Mouse (Mus musculus) liver, embryonic 13.5 days (tissue): ENCODE data around the gene Nat8f6. TPM values are rescaled to one million over a fixed set of nuclear protein-coding genes. Genes with fewer than 3 reads are reported as not detected.
"Not testable (repeated sequence)": the region's sequence is repeated elsewhere in the genome, so short reads cannot be mapped to it uniquely, and the experiment has no call there.

ENCODE experiments used
- ATAC-seq: fragments of 200-750 bp; cut with Nextera tagmentation; 2 replicates; pipeline ENCODE4 v1.8.0; 2017; ENCODE audit warnings: low read depth, mild to moderate bottlenecking, moderate number of reproducible peaks, moderate library complexity
- DNase-seq: peaks from one replicate; pipeline ENCODE4 v3.0.0; 2022
- H3K27ac ChIP-seq: fragments of 300-500 bp; sonication (generic); 2 replicates; pipeline ENCODE4 v1.5.1; 2015; ENCODE audit warnings: moderate library complexity, mild to moderate bottlenecking, inconsistent platforms
- H3K27me3 ChIP-seq: fragments of 300-500 bp; sonication (generic); 2 replicates; pipeline ENCODE4 v1.6.1; 2015; ENCODE audit warnings: mild to moderate bottlenecking, inconsistent platforms
- H3K36me3 ChIP-seq: fragments of 300-500 bp; sonication (generic); 2 replicates; pipeline ENCODE4 v1.6.1; 2015; ENCODE audit warnings: mild to moderate bottlenecking, inconsistent platforms
- H3K4me1 ChIP-seq: fragments of 300-500 bp; sonication (generic); replicated peaks from 2 replicates; pipeline ENCODE4 v1.6.1; 2015; ENCODE audit warnings: inconsistent platforms
- H3K4me2 ChIP-seq: fragments of 300-500 bp; sonication (generic); 2 replicates; pipeline ENCODE4 v1.6.1; 2015; ENCODE audit warnings: inconsistent platforms, mild to moderate bottlenecking, moderate library complexity
- H3K4me3 ChIP-seq: fragments of 300-500 bp; sonication (generic); replicated peaks from 2 replicates; pipeline ENCODE4 v1.5.1; 2015; ENCODE audit warnings: mild to moderate bottlenecking, inconsistent platforms
- H3K9ac ChIP-seq: fragments of 300-500 bp; sonication (generic); 2 replicates; pipeline ENCODE4 v1.6.1; 2015; ENCODE audit warnings: mild to moderate bottlenecking, inconsistent platforms
- H3K9me3 ChIP-seq: fragments of 300-500 bp; sonication (generic); replicated peaks from 2 replicates; pipeline ENCODE4 v1.6.1; 2016; ENCODE audit warnings: inconsistent platforms
- WGBS: fragments of 180-500 bp; shearing (Covaris S2); methylation state at CpG from one replicate; pipeline ENCODE4 v1.1.7; 2015; ENCODE audit not compliant: insufficient replicate concordance; 5-methylcytosine and 5-hydroxymethylcytosine counted together
- polyA plus RNA-seq: library from polyadenylated mRNA; unstranded; fragments of >200 nt; fragmentation: Nextera tagmentation; extraction: Ambion mirVana; gene quantifications from 2 replicates; pipeline ENCODE4 v1.2.1, GENCODE M21; 2015

Nat8f6 gene
- polyA plus RNA-seq = not detected in 2 replicates

- H3K27ac ChIP-seq = no peak within 1 kb of the TSS
- H3K9ac ChIP-seq = no peak within 1 kb of the TSS
- H3K9me3 ChIP-seq = no peaks in the 10 kb centered on the region
- 62% methylated on average over 5 of the region's 5 CpGs for WGBS
- H3K27me3 ChIP-seq = no peaks in the 10 kb centered on the region
- DNase-seq (no peak), ATAC-seq (no peak)
- no peaks in the 10 kb centered on the region for H3K4me1 ChIP-seq
- H3K4me2 ChIP-seq = no peak within 1 kb of the TSS
- H3K36me3 ChIP-seq = no peaks in the 10 kb centered on the region
- H3K4me3 ChIP-seq = no peak within 1 kb of the TSS
Measured at GRCm38 (mm10) chr6:85820837-85821236, at the start of gene Nat8f6, which contains the start of gene Nat8f5. TSS of gene Nat8f6 (minus strand) at chr6:85820954. TSS of gene Nat8f5 (minus strand) at chr6:85820972.

DNA sequence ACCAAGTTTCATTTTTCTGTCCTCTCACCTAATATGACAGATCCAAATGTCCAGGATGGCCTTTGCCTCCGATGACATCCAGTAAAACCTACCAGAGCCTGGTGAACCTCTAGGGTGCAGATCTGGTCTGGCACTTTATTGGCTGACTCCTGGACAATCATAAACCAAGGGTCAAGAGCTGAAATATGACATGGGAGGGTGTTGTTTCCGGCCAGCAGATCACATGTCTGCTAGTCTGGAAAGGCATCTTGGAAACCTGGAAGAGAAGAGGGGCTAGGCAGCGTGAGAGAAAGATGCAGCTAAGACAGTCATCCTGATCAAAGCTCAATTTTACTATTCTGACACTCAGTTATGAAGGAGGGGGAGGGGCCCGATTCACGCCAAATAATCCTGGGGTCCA, 48.3 kb upstream of the Nat8f6 start, which contains the start of gene Nat8f2:
TSS of gene Nat8f2 (minus strand) at position 153 of the 400 bp plus-strand sequence.
- H3K36me3 ChIP-seq, H3K9me3 ChIP-seq, H3K4me3 ChIP-seq, H3K4me1 ChIP-seq, H3K27me3 ChIP-seq, ATAC-seq, H3K4me2 ChIP-seq, DNase-seq, H3K9ac ChIP-seq, H3K27ac ChIP-seq: not testable (repeated sequence)
- 69% methylated on average over 5 of the region's 5 CpGs for WGBS

DNA sequence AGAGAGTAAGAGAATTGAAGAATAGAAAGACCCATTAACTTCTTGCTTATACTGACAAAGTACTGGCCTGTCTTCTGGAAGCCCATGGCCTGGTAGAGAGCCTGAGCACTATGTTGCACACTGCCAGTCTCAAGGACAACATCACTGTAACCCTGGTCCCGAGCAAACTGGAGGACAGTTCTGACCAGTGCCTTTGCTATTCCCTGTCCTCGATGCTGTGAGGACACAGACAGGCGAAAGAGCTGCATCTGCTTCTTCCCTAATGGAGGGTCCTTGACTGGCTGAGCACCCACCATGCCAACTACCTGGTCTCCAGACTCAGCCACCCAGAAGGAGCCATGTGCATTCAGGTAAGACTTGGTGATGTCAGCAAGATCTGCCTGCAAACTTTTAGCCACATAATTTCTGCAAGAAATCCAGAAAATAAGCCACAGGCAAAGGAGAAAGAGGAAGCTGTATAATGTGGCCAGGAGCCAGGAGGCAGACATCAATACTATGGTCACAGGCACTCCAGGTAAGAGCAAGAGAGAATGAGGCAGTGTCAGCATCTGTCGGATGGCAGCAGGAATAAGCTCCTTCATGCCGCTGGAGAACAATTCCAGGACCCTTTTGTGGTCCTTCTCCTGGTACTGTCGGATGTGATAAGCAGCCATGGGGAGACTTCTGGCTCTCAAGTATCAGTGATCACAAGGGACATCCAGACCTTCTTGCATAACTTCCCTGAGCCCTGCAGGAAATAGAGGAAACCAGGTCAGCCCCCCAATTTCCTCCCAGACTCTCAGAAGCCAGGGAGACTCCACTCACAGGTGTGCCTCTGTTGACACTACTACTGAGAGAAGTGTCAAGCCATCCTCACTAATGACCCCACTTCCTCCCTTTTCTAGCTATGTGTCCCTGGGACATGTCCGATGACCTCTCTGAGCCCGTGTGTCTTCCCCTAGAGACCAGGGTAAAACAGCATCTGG, 47.3 kb upstream of the Nat8f6 start:
- DNase-seq (no peak), ATAC-seq (no peak)
- 51% methylated on average over 8 of the region's 8 CpGs for WGBS
- H3K27ac ChIP-seq = no peak overlapping the region
- no peaks in the 10 kb centered on the region for H3K27me3 ChIP-seq
- H3K4me2 ChIP-seq = no peak overlapping the region
- H3K4me3 ChIP-seq = no peak overlapping the region
- H3K9ac ChIP-seq = no peak overlapping the region
- no peaks in the 10 kb centered on the region for H3K9me3 ChIP-seq
- H3K4me1 ChIP-seq = no peaks in the 10 kb centered on the region
- no peaks in the 10 kb centered on the region for H3K36me3 ChIP-seq

- not testable (repeated sequence) for H3K4me1 ChIP-seq, ATAC-seq, DNase-seq, H3K36me3 ChIP-seq, H3K9me3 ChIP-seq, H3K27me3 ChIP-seq, H3K9ac ChIP-seq, H3K4me3 ChIP-seq, H3K4me2 ChIP-seq, H3K27ac ChIP-seq
- WGBS = 22% methylated on average over 1 of the region's 1 CpGs
Measured at GRCm38 (mm10) chr6:85866995-85867394, 46.2 kb upstream of the Nat8f6 start.

GRCm38 (mm10) chr6:85866166-85866565, 45.4 kb upstream of the Nat8f6 start:
- DNase-seq, ATAC-seq: not testable (repeated sequence)
- 57% methylated on average over 3 of the region's 3 CpGs for WGBS

DNA sequence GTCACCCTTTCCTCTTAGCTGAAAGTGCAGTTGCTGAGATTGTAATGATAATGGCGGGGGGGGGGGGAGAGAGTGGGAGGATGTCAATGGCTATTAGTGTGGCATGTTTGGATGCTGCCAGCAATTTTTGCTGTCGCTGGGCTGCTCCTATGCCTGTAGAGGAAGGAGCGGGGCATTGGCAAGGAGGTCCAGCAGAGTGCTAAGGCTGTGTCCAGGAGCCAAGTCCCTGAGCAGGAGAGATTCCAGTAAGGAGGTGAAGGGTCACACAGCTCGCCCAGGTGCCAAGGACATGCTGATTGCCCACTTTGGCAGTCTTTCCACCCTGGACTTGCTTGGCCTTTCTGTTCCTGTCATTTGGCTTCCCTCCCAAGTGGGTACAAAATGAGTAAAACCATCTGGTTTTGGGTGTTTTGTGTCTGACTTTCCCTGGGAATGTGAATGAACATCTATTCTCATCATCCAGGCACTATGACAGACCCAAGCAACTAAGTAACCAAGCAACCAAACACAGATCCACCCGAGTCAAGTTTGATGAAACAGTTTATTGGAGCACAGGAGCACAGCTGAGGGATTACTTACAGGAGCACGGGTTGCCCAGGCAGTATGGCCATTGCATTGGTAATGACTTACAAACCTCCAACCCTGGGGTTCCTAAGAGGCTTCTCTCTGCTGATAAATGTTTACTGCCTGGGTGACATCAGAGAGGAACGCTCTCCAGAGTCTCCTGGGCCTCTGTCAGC, 44.3 kb upstream of the Nat8f6 start:
- not testable (repeated sequence) for H3K27me3 ChIP-seq, H3K27ac ChIP-seq, H3K36me3 ChIP-seq, H3K9ac ChIP-seq, DNase-seq, H3K4me3 ChIP-seq, H3K4me2 ChIP-seq, H3K9me3 ChIP-seq, H3K4me1 ChIP-seq, ATAC-seq
- 46% methylated on average over 6 of the region's 7 CpGs for WGBS

More at GRCm38 (mm10) chr6:85866166-85866565, 45.4 kb upstream of the Nat8f6 start:
- not testable (repeated sequence) for H3K9me3 ChIP-seq, H3K27me3 ChIP-seq, H3K4me3 ChIP-seq, H3K27ac ChIP-seq, H3K4me1 ChIP-seq, H3K36me3 ChIP-seq, H3K4me2 ChIP-seq, H3K9ac ChIP-seq

- Histone ChIP-seq H3K4me3 (no peak overlapping the region), H3K9me3 (no peaks in the 10 kb centered on the region), H3K27me3 (no peaks in the 10 kb centered on the region; the same call in 1 of the 2 replicates), H3K27ac (no peak overlapping the region), H3K36me3 (no peaks in the 10 kb centered on the region), H3K9ac (no peak overlapping the region), H3K4me2 (no peak overlapping the region), H3K4me1 (no peaks in the 10 kb centered on the region)
- WGBS = 57% methylated on average over 2 of the region's 2 CpGs
- DNase-seq (no peak), ATAC-seq (no peak)
Measured at GRCm38 (mm10) chr6:85863840-85864239, 43.1 kb upstream of the Nat8f6 start.

GRCm38 (mm10) chr6:85863136-85863535, 42.4 kb upstream of the Nat8f6 start:
- 54% methylated on average over 2 of the region's 2 CpGs for WGBS
- no peak overlapping the region for H3K27ac ChIP-seq
- H3K4me3 ChIP-seq = no peak overlapping the region
- DNase-seq (no peak), ATAC-seq (no peak)
- no peaks in the 10 kb centered on the region for H3K36me3 ChIP-seq
- no peak overlapping the region for H3K9ac ChIP-seq
- no peaks in the 10 kb centered on the region for H3K9me3 ChIP-seq
- no peaks in the 10 kb centered on the region; the same call in 1 of the 2 replicates for H3K27me3 ChIP-seq
- no peak overlapping the region for H3K4me2 ChIP-seq
- no peaks in the 10 kb centered on the region for H3K4me1 ChIP-seq

- Histone ChIP-seq H3K4me1 (no peaks in the 10 kb centered on the region), H3K27me3 (no peaks in the 10 kb centered on the region; the same call in 1 of the 2 replicates), H3K9me3 (no peaks in the 10 kb centered on the region), H3K4me3 (no peak overlapping the region), H3K4me2 (no peak overlapping the region), H3K9ac (no peak overlapping the region), H3K36me3 (no peaks in the 10 kb centered on the region), H3K27ac (no peak overlapping the region)
- DNase-seq (no peak), ATAC-seq (no peak)
- WGBS = 49% methylated on average over 3 of the region's 3 CpGs
Measured at GRCm38 (mm10) chr6:85862565-85862964, 41.8 kb upstream of the Nat8f6 start.

- H3K27me3 ChIP-seq = no peaks in the 10 kb centered on the region; the same call in 1 of the 2 replicates
- WGBS = 67% methylated on average over 3 of the region's 3 CpGs
- H3K4me2 ChIP-seq = no peak overlapping the region
- DNase-seq (no peak), ATAC-seq (no peak)
- H3K36me3 ChIP-seq = no peaks in the 10 kb centered on the region
- H3K4me3 ChIP-seq = no peak overlapping the region
- no peaks in the 10 kb centered on the region for H3K9me3 ChIP-seq
- H3K4me1 ChIP-seq = no peaks in the 10 kb centered on the region
- H3K27ac ChIP-seq = no peak overlapping the region
- no peak overlapping the region for H3K9ac ChIP-seq
Measured at GRCm38 (mm10) chr6:85861247-85861646, 40.5 kb upstream of the Nat8f6 start.

DNA sequence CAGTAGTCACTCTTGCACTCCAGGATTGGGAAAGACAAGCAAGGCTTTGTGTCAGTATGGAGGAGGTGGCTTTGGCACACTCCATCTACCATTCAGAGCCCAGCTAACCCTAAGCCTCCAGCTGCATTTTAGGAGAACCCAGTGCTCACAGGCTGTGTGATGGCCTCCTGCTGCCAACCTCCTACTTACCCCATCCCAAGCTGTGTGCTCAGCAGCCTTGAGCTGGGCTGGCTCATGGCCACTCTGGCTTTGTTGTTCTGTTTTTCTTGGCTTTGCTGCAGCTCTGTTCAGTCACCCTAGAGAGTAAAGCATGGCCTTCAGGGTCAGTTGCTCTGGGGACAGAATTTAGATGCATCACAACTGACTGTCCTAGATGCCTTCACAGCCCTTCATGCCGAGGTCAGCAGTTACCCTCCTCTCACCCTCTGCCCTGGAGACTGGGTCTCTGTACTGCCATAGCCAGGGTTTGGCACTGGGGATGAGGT, 35.5 kb upstream of the Nat8f6 start:
- no peaks in the 10 kb centered on the region for H3K36me3 ChIP-seq
- no peaks in the 10 kb centered on the region for H3K9me3 ChIP-seq
- no peak for DNase-seq
- no peak overlapping the region for H3K9ac ChIP-seq
- no peaks in the 10 kb centered on the region; the same call in 1 of the 2 replicates for H3K4me1 ChIP-seq
- H3K4me2 ChIP-seq = no peak overlapping the region
- no peak overlapping the region for H3K27ac ChIP-seq
- 38% methylated on average over 1 of the region's 1 CpGs for WGBS
- ATAC-seq = no peak
- H3K27me3 ChIP-seq = no peaks in the 10 kb centered on the region; the same call in 1 of the 2 replicates
- no peak overlapping the region for H3K4me3 ChIP-seq
